Mouse (Mus musculus): Measurements from ENCODE around the gene Tmppe.

DNA sequence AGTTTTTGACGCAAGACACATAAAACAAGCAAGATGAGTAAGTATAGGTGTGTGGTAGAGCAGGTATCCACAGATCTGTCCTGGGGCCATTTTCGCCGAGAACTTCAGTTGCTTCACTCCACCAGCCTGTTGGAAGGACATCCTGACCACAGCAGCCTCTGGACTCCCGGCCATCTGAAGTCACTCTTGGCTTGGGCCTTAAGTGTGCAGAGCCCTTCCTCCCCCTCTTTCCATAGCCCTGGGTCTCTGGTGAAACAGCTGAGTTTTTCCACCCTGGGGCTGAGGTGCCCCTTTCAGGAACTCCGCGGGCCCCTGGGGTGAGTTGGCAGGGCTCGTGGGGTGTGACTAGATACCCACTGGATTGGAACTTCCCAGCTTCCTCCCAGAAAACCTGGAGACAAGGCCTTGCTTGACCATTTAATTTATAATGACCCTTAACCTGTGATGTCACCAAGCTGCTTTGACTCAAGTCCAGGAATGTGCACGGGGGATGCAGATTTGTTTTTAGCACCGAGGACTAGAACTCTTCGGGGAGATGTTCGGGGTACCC lies 9.5 kb downstream of the Tmppe start:
- TF ChIP-seq POLR2A (IDR thresholded peaks at IDR 0.05; ENCODE audit: low read depth, low read length) (no peak), CTCF (IDR thresholded peaks at IDR 0.05; ENCODE audit: borderline replicate concordance, insufficient read depth, low read length) (no peak)
